Mouse (Mus musculus) gastrocnemius, postnatal 36 days (tissue): ENCODE measurements around the gene Gm20894. TPM values are rescaled to one million over a fixed set of nuclear protein-coding genes. Genes with fewer than 3 reads are reported as not detected.
"Not testable (repeated sequence)": the region's sequence is repeated elsewhere in the genome, so short reads cannot be mapped to it uniquely, and the experiment has no call there.

Experiments
- DNase-seq, 2 experiments: peaks; one replicate each; pipeline ENCODE4 v3.0.0; 2022
- intact Hi-C: fragments of 180-260 bp; cut with DNase I; formaldehyde crosslinking; loops from one replicate; pipeline ENCODE4 v1.15.1; 2025
- long read RNA-seq, 2 experiments: library from polyadenylated mRNA; stranded (forward); transcript quantifications; one replicate each; pipeline ENCODE4 v2.0.0; 2021
- total RNA-seq, 2 experiments: library from RNA; stranded (reverse); gene quantifications; 2 replicates each; pipeline ENCODE4 v1.2.3; 2021

Gene Gm20894
- not detected for total RNA-seq
- long read RNA-seq, experiment 1 = 0 reads
- long read RNA-seq, experiment 2 = 0 reads

DNA sequence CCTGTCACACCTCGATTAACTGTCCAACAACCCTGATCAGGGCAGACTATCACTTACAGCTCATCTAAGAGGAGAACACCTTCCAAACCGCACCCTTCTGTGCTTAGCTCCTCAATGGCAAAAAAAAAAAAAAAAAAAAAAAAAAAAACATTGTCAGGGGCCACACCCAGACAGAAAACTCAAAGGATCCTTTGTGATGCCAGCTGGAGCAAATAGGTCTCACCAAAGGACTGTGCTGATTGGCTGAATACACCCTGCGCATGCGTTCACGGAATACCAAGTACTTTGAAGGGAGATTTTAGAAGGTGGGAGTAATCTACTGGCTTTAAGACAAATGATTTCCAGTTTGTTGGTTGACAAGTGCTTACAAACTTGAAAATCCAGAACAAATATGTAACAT is at the start of gene Gm20894:
TSS of gene Gm20894 (minus strand) at position 101 of the 400 bp plus-strand sequence.
- DNase-seq, intact Hi-C loops: not testable (repeated sequence)
